8 mouse cellular contexts compared by ENCODE assay signal in genomic region chr16:4885760-4886689, GRCm38 (mm10). TPM values are rescaled to one million over a fixed set of nuclear protein-coding genes. Genes with fewer than 3 reads are reported as not detected.
DNase-seq lines count a peak whose midpoint lies in the region; ATAC-seq lines count a peak whose summit lies in the region.

Gene Mgrn1 (plus strand): TSS chr16:4886249.

- H3K27me3 ChIP-seq in hindbrain, embryonic 11.5 days (ENCODE audit: control insufficient read depth, insufficient read depth, low read length): no peaks in the 10 kb centered on the region

- no peaks in the 10 kb centered on the region for H3K36me3 ChIP-seq in hindbrain, embryonic 11.5 days (ENCODE audit: control insufficient read depth, insufficient read depth, low read length)

- H3K4me2 ChIP-seq in hindbrain, embryonic 11.5 days (replicated peaks; ENCODE audit: low read depth, low read length): peak within 1 kb of the TSS; percentile 64

- WGBS in hindbrain, embryonic 11.5 days: under 1% methylated on average over 62 of the region's 74 CpGs

- DNase-seq in T-cell, adult 2 months (ENCODE audit: low spot score): peak; percentile 76
- DNase-seq in cerebellum, postnatal 10 days: peak; percentile 94 to 96
- DNase-seq in frontal cortex, postnatal 10 days (ENCODE audit: low spot score in 2 of 2): peak; percentile 74 to 85
- DNase-seq in hindbrain, embryonic 11.5 days (ENCODE audit: low spot score): peak; percentile 94
- DNase-seq in layer of hippocampus, postnatal 14 days (ENCODE audit: low spot score in 2 of 2): peak; percentile 83 to 91
- DNase-seq in lung, postnatal 14 days: peak; percentile 88
- DNase-seq in retina, adult 2 months (ENCODE audit: low read depth, low spot score): peak; percentile 68
- DNase-seq in thymus, postnatal 25 days: peak; percentile 80

- peak within 1 kb of the TSS; percentile 86 for H3K4me3 ChIP-seq in hindbrain, embryonic 11.5 days (ENCODE audit: low read depth, low read length)

- ATAC-seq in hindbrain, embryonic 11.5 days (ENCODE audit: low FRiP score): peak; percentile 92

- peak within 1 kb of the TSS; percentile 88 for H3K9ac ChIP-seq in hindbrain, embryonic 11.5 days (ENCODE audit: low read depth, low read length)

- peaks cover 2% of the 10 kb centered on the region; the same call in 1 of the 2 replicates for H3K4me1 ChIP-seq in hindbrain, embryonic 11.5 days (replicated peaks; ENCODE audit: control insufficient read depth, insufficient read depth, low read length)

- no peaks in the 10 kb centered on the region for H3K9me3 ChIP-seq in hindbrain, embryonic 11.5 days (ENCODE audit: control insufficient read depth, low read length)

- H3K27ac ChIP-seq in hindbrain, embryonic 11.5 days (ENCODE audit: low read depth, low read length): peak within 1 kb of the TSS; percentile 80

RNA-seq across cellular contexts. Expression of gene Mgrn1, which starts in this region (rescaled TPM):
- 61.3 and 68.8 TPM in 2 replicates for polyA plus RNA-seq in hindbrain, embryonic 11.5 days (2014; fragmentation: Nextera tagmentation; extraction: Ambion mirVana)
- 100 to 1,000 TPM; 190 to 194 TPM for total RNA-seq in layer of hippocampus, postnatal 14 days (2021)

Comparison
In these comparisons a context has a peak if more than half of its experiments do, and no peak if none do; other contexts are left out.
1. Peak in every context shown above with its lines: DNase-seq, ATAC-seq, H3K4me3 ChIP-seq and H3K27ac ChIP-seq.